8 mouse cellular contexts compared by ENCODE assay signal in the genomic region with DNA sequence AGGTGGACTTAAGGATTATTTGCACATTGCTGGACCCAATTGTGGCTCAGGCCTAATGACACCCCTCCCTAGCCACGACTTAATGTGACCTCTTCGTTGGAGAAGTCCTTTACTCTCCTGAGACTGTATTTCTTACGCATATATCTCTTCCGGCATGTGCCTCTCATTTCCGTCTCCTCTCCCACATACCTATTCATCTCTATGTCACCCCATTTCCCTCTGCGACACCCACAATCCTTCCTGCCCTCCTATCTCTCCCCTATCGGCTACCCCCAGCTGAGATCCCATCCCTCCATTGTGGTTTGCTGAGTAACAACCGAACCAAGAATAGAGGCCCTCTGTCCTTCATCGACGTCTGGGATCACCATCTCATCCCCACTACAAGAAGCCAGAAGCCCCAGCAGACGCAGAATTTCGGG. TPM values are rescaled to one million over a fixed set of nuclear protein-coding genes. Genes with fewer than 3 reads are reported as not detected.
DNase-seq lines count a peak whose midpoint lies in the region; ATAC-seq and TF ChIP-seq lines count a peak whose summit lies in the region.

No protein-coding gene starts in this region.

- peaks cover 37% of the 10 kb centered on the region for H3K4me1 ChIP-seq in embryonic facial prominence, embryonic 13.5 days
- H3K4me1 ChIP-seq in limb, embryonic 11.5 days (ENCODE audit: control insufficient read depth, insufficient read depth, low read length) = peaks cover 11% of the 10 kb centered on the region; the same call in 1 of the 2 replicates
- H3K4me1 ChIP-seq in neural tube, embryonic 13.5 days (replicated peaks) = peaks cover 41% of the 10 kb centered on the region

- H3K4me3 ChIP-seq in left cerebral cortex, adult 2 months = peak overlapping the region; percentile 49
- H3K4me3 ChIP-seq in embryonic facial prominence, embryonic 13.5 days = peak overlapping the region; percentile 65
- H3K4me3 ChIP-seq in limb, embryonic 11.5 days (ENCODE audit: low read depth, low read length) = peak overlapping the region; percentile 46
- peak overlapping the region; percentile 44 for H3K4me3 ChIP-seq in neural tube, embryonic 13.5 days

- H3K9me3 ChIP-seq in embryonic facial prominence, embryonic 13.5 days = no peaks in the 10 kb centered on the region
- no peaks in the 10 kb centered on the region for H3K9me3 ChIP-seq in limb, embryonic 11.5 days (ENCODE audit: control insufficient read depth, low read length)
- H3K9me3 ChIP-seq in neural tube, embryonic 13.5 days = no peaks in the 10 kb centered on the region

- H3K36me3 ChIP-seq in embryonic facial prominence, embryonic 13.5 days = peaks cover 17% of the 10 kb centered on the region
- no peaks in the 10 kb centered on the region for H3K36me3 ChIP-seq in limb, embryonic 11.5 days (ENCODE audit: control insufficient read depth, insufficient read depth, low read length)
- no peaks in the 10 kb centered on the region for H3K36me3 ChIP-seq in neural tube, embryonic 13.5 days

- H3K4me2 ChIP-seq in embryonic facial prominence, embryonic 13.5 days = peak overlapping the region; percentile 88
- peak overlapping the region; percentile 86 for H3K4me2 ChIP-seq in limb, embryonic 11.5 days (ENCODE audit: low read depth, severe bottlenecking)
- H3K4me2 ChIP-seq in neural tube, embryonic 13.5 days = peak overlapping the region; percentile 59

- DNase-seq in left cerebral cortex, adult 2 months (ENCODE audit: extremely low spot score in 1 of 2, low spot score in 2 of 2) = no peak
- DNase-seq in left cerebral cortex, postnatal 14 days (ENCODE audit: low spot score in 2 of 2) = no peak
- DNase-seq in limb, embryonic 11.5 days (ENCODE audit: low spot score) = no peak
- DNase-seq in left cerebral cortex, postnatal 4 days = no peak
- DNase-seq in layer of hippocampus, adult 11-12 months (ENCODE audit: low spot score) = no peak
- no peak for DNase-seq in MN1 (ENCODE audit: low spot score)

- H3K27ac ChIP-seq in left cerebral cortex, adult 2 months = no peak overlapping the region
- no peak overlapping the region for H3K27ac ChIP-seq in embryonic facial prominence, embryonic 13.5 days
- H3K27ac ChIP-seq in limb, embryonic 11.5 days (replicated peaks; ENCODE audit: low read depth, low read length) = no peak overlapping the region
- H3K27ac ChIP-seq in neural tube, embryonic 13.5 days (replicated peaks) = no peak overlapping the region

- no peak for ATAC-seq in embryonic facial prominence, embryonic 13.5 days (ENCODE audit: insufficient number of reproducible peaks, insufficient read depth, low FRiP score, low TSS enrichment, low read depth)
- no peak for ATAC-seq in limb, embryonic 11.5 days (ENCODE audit: insufficient number of reproducible peaks, low FRiP score, low TSS enrichment, low read depth)
- ATAC-seq in neural tube, embryonic 13.5 days (ENCODE audit: low read depth) = no peak

- no peak for TF ChIP-seq CTCF in left cerebral cortex, adult 2 months (IDR thresholded peaks at IDR 0.05)

- intact Hi-C loops in left cerebral cortex, adult 2 months (cut with DNase I) = no loop called here
- intact Hi-C loops in left cerebral cortex, postnatal 14 days (cut with DNase I) = no loop called here
- intact Hi-C loops in left cerebral cortex, postnatal 4 days (cut with DNase I) = no loop called here

- H3K9ac ChIP-seq in embryonic facial prominence, embryonic 13.5 days = 0 out of 2 replicates have a peak overlapping the region, but pooled peaks have one; percentile 80
- no peak overlapping the region for H3K9ac ChIP-seq in limb, embryonic 11.5 days (ENCODE audit: low read length)
- peak overlapping the region; percentile 66; the same call in 1 of the 2 replicates for H3K9ac ChIP-seq in neural tube, embryonic 13.5 days

- WGBS in embryonic facial prominence, embryonic 13.5 days = 11% methylated on average over 12 of the region's 12 CpGs
- WGBS in limb, embryonic 11.5 days = 11% methylated on average over 12 of the region's 12 CpGs
- WGBS in neural tube, embryonic 13.5 days = 14% methylated on average over 12 of the region's 12 CpGs

- peaks cover 55% of the 10 kb centered on the region for H3K27me3 ChIP-seq in embryonic facial prominence, embryonic 13.5 days
- H3K27me3 ChIP-seq in limb, embryonic 11.5 days (ENCODE audit: control insufficient read depth, insufficient read depth, low read length) = peaks cover 45% of the 10 kb centered on the region
- peaks cover 76% of the 10 kb centered on the region for H3K27me3 ChIP-seq in neural tube, embryonic 13.5 days

RNA-seq across cellular contexts. Expression of a gene that starts 2.8 kb away (rescaled TPM):
- 10 to 100 TPM in 1 of 2 experiments, 1 to 10 TPM in 1; 7.3 to 10.7 TPM for total RNA-seq in left cerebral cortex, adult 2 months (2021)
- total RNA-seq in left cerebral cortex, postnatal 14 days (2021) = 10 to 100 TPM; 10.9 to 11.1 TPM
- polyA plus RNA-seq in embryonic facial prominence, embryonic 13.5 days (2015; fragmentation: Nextera tagmentation; extraction: Ambion mirVana) = 3.2 and 3.4 TPM in 2 replicates
- 1.6 and 1.9 TPM in 2 replicates for polyA plus RNA-seq in limb, embryonic 11.5 days (2014; fragmentation: Nextera tagmentation; extraction: Ambion mirVana)
- 1.2 and 2.1 TPM in 2 replicates for polyA plus RNA-seq in neural tube, embryonic 13.5 days (2015; fragmentation: Nextera tagmentation; extraction: Ambion mirVana)
- 10 to 100 TPM in 1 of 2 experiments, 1 to 10 TPM in 1; 8.5 to 10.1 TPM for total RNA-seq in left cerebral cortex, postnatal 4 days (2021)

RNA-seq across cellular contexts. Expression of a gene that starts 9.0 kb away (rescaled TPM):
- total RNA-seq in left cerebral cortex, adult 2 months (2021) = 10 to 100 TPM; 21.3 to 25.9 TPM
- total RNA-seq in left cerebral cortex, postnatal 14 days (2021) = 10 to 100 TPM; 25.5 to 30.1 TPM
- polyA plus RNA-seq in embryonic facial prominence, embryonic 13.5 days (2015; fragmentation: Nextera tagmentation; extraction: Ambion mirVana) = 25.9 and 26.4 TPM in 2 replicates
- polyA plus RNA-seq in limb, embryonic 11.5 days (2014; fragmentation: Nextera tagmentation; extraction: Ambion mirVana) = 30.7 and 31.7 TPM in 2 replicates
- 33.6 and 42.6 TPM in 2 replicates for polyA plus RNA-seq in neural tube, embryonic 13.5 days (2015; fragmentation: Nextera tagmentation; extraction: Ambion mirVana)
- 10 to 100 TPM; 24.7 to 25.7 TPM for total RNA-seq in left cerebral cortex, postnatal 4 days (2021)

RNA-seq across cellular contexts. Expression of a gene that starts 14.6 kb away (rescaled TPM):
- total RNA-seq in left cerebral cortex, adult 2 months (2021) = 10 to 100 TPM; 20.7 to 29.4 TPM
- total RNA-seq in left cerebral cortex, postnatal 14 days (2021) = 10 to 100 TPM; 40.2 to 48.8 TPM
- polyA plus RNA-seq in embryonic facial prominence, embryonic 13.5 days (2015; fragmentation: Nextera tagmentation; extraction: Ambion mirVana) = 3.4 and 3.8 TPM in 2 replicates
- polyA plus RNA-seq in limb, embryonic 11.5 days (2014; fragmentation: Nextera tagmentation; extraction: Ambion mirVana) = 1.7 and 2.2 TPM in 2 replicates
- 13.1 and 14.3 TPM in 2 replicates for polyA plus RNA-seq in neural tube, embryonic 13.5 days (2015; fragmentation: Nextera tagmentation; extraction: Ambion mirVana)
- total RNA-seq in left cerebral cortex, postnatal 4 days (2021) = 10 to 100 TPM; 14.6 to 19.9 TPM

RNA-seq across cellular contexts. Expression of a gene that starts 29.3 kb away (rescaled TPM):
- 10 to 100 TPM; 65.4 to 66.5 TPM for total RNA-seq in left cerebral cortex, adult 2 months (2021)
- 10 to 100 TPM; 56.2 to 56.7 TPM for total RNA-seq in left cerebral cortex, postnatal 14 days (2021)
- polyA plus RNA-seq in embryonic facial prominence, embryonic 13.5 days (2015; fragmentation: Nextera tagmentation; extraction: Ambion mirVana) = 24.1 and 26.3 TPM in 2 replicates
- polyA plus RNA-seq in limb, embryonic 11.5 days (2014; fragmentation: Nextera tagmentation; extraction: Ambion mirVana) = 33.1 and 35.3 TPM in 2 replicates
- 33.0 and 38.2 TPM in 2 replicates for polyA plus RNA-seq in neural tube, embryonic 13.5 days (2015; fragmentation: Nextera tagmentation; extraction: Ambion mirVana)
- 10 to 100 TPM; 47.8 to 48.6 TPM for total RNA-seq in left cerebral cortex, postnatal 4 days (2021)

RNA-seq across cellular contexts. Expression of a gene that starts 30.6 kb away (rescaled TPM):
- 10 to 100 TPM; 23.3 to 24.0 TPM for total RNA-seq in left cerebral cortex, adult 2 months (2021)
- total RNA-seq in left cerebral cortex, postnatal 14 days (2021) = 10 to 100 TPM; 22.6 to 23.9 TPM
- polyA plus RNA-seq in embryonic facial prominence, embryonic 13.5 days (2015; fragmentation: Nextera tagmentation; extraction: Ambion mirVana) = 72.6 and 86.4 TPM in 2 replicates
- 70.0 and 73.8 TPM in 2 replicates for polyA plus RNA-seq in limb, embryonic 11.5 days (2014; fragmentation: Nextera tagmentation; extraction: Ambion mirVana)
- 41.8 and 45.1 TPM in 2 replicates for polyA plus RNA-seq in neural tube, embryonic 13.5 days (2015; fragmentation: Nextera tagmentation; extraction: Ambion mirVana)
- total RNA-seq in left cerebral cortex, postnatal 4 days (2021) = 10 to 100 TPM; 15.1 to 18.4 TPM
